Mouse (Mus musculus) midbrain, embryonic 14.5 days (tissue): Measurements from ENCODE around the gene Mark4. TPM values are rescaled to one million over a fixed set of nuclear protein-coding genes. Genes with fewer than 3 reads are reported as not detected.

Source experiments
- ATAC-seq: fragments of 200-750 bp; cut with Nextera tagmentation; 2 replicates; pipeline ENCODE4 v1.8.0; 2017; ENCODE audit warnings: moderate number of reproducible peaks, moderate library complexity; ENCODE audit not compliant: low FRiP score, low TSS enrichment
- DNase-seq: peaks from one replicate; pipeline ENCODE4 v3.0.0-alpha.2; 2015
- H3K27ac ChIP-seq: fragments of 300-500 bp; sonication (generic); replicated peaks from 2 replicates; pipeline ENCODE4 v1.5.1; 2014; ENCODE audit warnings: mild to moderate bottlenecking, low read depth, low read length, moderate library complexity
- H3K27me3 ChIP-seq: fragments of 300-500 bp; sonication (generic); 2 replicates; pipeline ENCODE4 v1.6.1; 2014; ENCODE audit warnings: low read length, control low read depth, mixed read lengths; ENCODE audit not compliant: control insufficient read depth, insufficient read depth
- H3K36me3 ChIP-seq: fragments of 300-500 bp; sonication (generic); 2 replicates; pipeline ENCODE4 v1.6.1; 2014; ENCODE audit warnings: low read length, control low read depth; ENCODE audit not compliant: control insufficient read depth, insufficient read depth
- H3K4me1 ChIP-seq: fragments of 300-500 bp; sonication (generic); 2 replicates; pipeline ENCODE4 v1.6.1; 2014; ENCODE audit warnings: mild to moderate bottlenecking, antibody characterized with exemption, low read length, control low read depth; ENCODE audit not compliant: control insufficient read depth, insufficient read depth
- H3K4me2 ChIP-seq: fragments of 300-500 bp; sonication (generic); 2 replicates; pipeline ENCODE4 v1.6.1; 2014; ENCODE audit warnings: mild to moderate bottlenecking, low read length, moderate library complexity
- H3K4me3 ChIP-seq: fragments of 300-500 bp; sonication (generic); replicated peaks from 2 replicates; pipeline ENCODE4 v1.5.1; 2014; ENCODE audit warnings: low read depth, low read length
- H3K9ac ChIP-seq: fragments of 300-500 bp; sonication (generic); replicated peaks from 2 replicates; pipeline ENCODE4 v1.6.1; 2014; ENCODE audit warnings: mild to moderate bottlenecking, low read length, moderate library complexity
- H3K9me3 ChIP-seq: fragments of 300-500 bp; sonication (generic); 2 replicates; pipeline ENCODE4 v1.6.1; 2016; ENCODE audit warnings: low read length, control low read depth, mixed read lengths; ENCODE audit not compliant: control insufficient read depth
- WGBS: fragments of 180-500 bp; shearing (Covaris S2); extraction: QIAGEN DNeasy Blood & Tissue Kit; methylation state at CpG from one replicate; pipeline ENCODE4 v1.1.7; 2014; 5-methylcytosine and 5-hydroxymethylcytosine counted together
- polyA plus RNA-seq: library from polyadenylated mRNA; unstranded; fragments of >200 nt; fragmentation: Nextera tagmentation; extraction: Ambion mirVana; gene quantifications from 2 replicates; pipeline ENCODE4 v1.2.1, GENCODE M21; 2014

Gene Mark4
- polyA plus RNA-seq = 18.8 and 20.3 TPM in 2 replicates

GRCm38 (mm10) chr7:19458591-19459111 is at the start of gene Mark4:
Gene Mark4 (minus strand): TSS chr7:19458821.
- Histone ChIP-seq H3K4me3 (peak within 1 kb of the TSS; percentile 90), H3K4me1 (peaks cover 11% of the 10 kb centered on the region), H3K4me2 (peak within 1 kb of the TSS; percentile 95), H3K27ac (peak within 1 kb of the TSS; percentile 79), H3K9ac (peak within 1 kb of the TSS; percentile 90), H3K9me3 (no peaks in the 10 kb centered on the region), H3K27me3 (no peaks in the 10 kb centered on the region), H3K36me3 (peaks cover 12% of the 10 kb centered on the region; the same call in 1 of the 2 replicates)
- DNase-seq = peak; percentile 94
- peak; percentile 86 for ATAC-seq
- 3% methylated on average over 33 of the region's 42 CpGs for WGBS

DNA sequence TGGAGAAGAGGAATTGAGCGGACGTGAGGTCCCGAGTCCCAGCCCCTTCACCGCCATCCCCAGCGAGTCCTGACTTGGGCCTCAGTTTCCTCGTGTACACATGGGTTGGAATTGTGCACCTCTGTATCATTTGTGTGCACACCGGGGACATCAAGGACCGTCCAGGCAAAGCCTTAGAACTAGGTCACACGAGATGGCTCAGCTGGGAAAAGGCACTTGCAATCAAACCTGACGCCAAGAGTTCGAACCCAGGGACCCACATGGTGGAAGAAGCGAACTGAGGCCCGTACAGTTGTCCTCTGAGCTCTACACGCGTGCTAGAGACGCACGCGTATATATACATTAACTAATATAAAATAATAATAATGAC is 49.0 kb upstream of the Mark4 start:
- DNase-seq (peak; percentile 40), ATAC-seq (no peak)
- 3% methylated on average over 18 of the region's 18 CpGs for WGBS
- Histone ChIP-seq H3K4me3 (peak overlapping the region; percentile 77), H3K4me2 (peak overlapping the region; percentile 67), H3K9ac (peak overlapping the region; percentile 81; the same call in 1 of the 2 replicates), H3K27ac (peak overlapping the region; percentile 85), H3K36me3 (no peaks in the 10 kb centered on the region), H3K9me3 (no peaks in the 10 kb centered on the region), H3K4me1 (peaks cover 18% of the 10 kb centered on the region), H3K27me3 (no peaks in the 10 kb centered on the region)

- peak overlapping the region; percentile 85 for H3K27ac ChIP-seq
- H3K36me3 ChIP-seq = no peaks in the 10 kb centered on the region
- H3K4me3 ChIP-seq = peak overlapping the region; percentile 77
- peak; percentile 91 for DNase-seq
- H3K4me2 ChIP-seq = peak overlapping the region; percentile 67
- H3K9me3 ChIP-seq = no peaks in the 10 kb centered on the region
- peak; percentile 24; the same call in 1 of the 2 replicates for ATAC-seq
- H3K4me1 ChIP-seq = peaks cover 18% of the 10 kb centered on the region
- no peaks in the 10 kb centered on the region for H3K27me3 ChIP-seq
- under 1% methylated on average over 67 of the region's 71 CpGs for WGBS
- H3K9ac ChIP-seq = peak overlapping the region; percentile 81
Observed at GRCm38 (mm10) chr7:19506969-19507611, 48.5 kb upstream of the Mark4 start.

GRCm38 (mm10) chr7:19506326-19506725 is 47.7 kb upstream of the Mark4 start:
- H3K4me1 ChIP-seq = peaks cover 18% of the 10 kb centered on the region
- H3K4me2 ChIP-seq = peak overlapping the region; percentile 67
- H3K36me3 ChIP-seq = no peaks in the 10 kb centered on the region
- H3K9me3 ChIP-seq = no peaks in the 10 kb centered on the region
- DNase-seq (peak; percentile 24), ATAC-seq (no peak)
- H3K9ac ChIP-seq = no peak overlapping the region
- H3K27me3 ChIP-seq = no peaks in the 10 kb centered on the region
- peak overlapping the region; percentile 77 for H3K4me3 ChIP-seq
- 22% methylated on average over 6 of the region's 6 CpGs for WGBS
- no peak overlapping the region for H3K27ac ChIP-seq

DNA sequence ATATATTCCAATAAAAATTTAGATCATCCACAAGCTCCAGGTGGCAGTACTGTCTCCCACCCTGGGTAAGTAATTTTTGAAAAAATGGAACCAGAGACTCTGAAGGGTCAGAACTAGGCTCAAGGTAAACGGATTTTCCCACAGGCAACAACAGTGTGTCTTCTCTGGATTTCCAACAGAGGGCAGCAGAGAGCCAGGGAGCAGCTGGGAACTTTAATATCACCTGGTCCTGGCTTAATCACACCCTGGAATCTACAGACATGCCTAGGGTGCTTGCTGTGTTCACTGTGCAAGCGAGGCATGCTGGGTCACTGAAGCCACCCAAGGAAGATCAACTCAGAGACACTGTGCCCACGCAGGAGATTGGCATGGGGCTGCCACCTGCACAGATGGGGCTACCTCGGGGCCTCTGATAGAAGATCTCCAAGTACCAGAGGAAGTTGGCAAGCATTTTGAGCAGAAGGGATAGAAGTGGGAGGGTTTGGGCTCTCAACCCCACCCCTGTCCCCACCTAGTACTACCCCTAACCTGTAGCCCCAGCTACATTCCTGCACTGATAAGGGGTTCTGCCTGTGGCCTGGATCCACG is 45.0 kb upstream of the Mark4 start:
- H3K36me3 ChIP-seq = no peaks in the 10 kb centered on the region
- WGBS = 41% methylated on average over 5 of the region's 5 CpGs
- DNase-seq = peak; percentile 74
- H3K27ac ChIP-seq = no peak overlapping the region
- no peak overlapping the region for H3K9ac ChIP-seq
- H3K4me3 ChIP-seq = no peak overlapping the region
- H3K27me3 ChIP-seq = no peaks in the 10 kb centered on the region
- H3K4me2 ChIP-seq = no peak overlapping the region
- peaks cover 10% of the 10 kb centered on the region for H3K4me1 ChIP-seq
- no peak for ATAC-seq
- H3K9me3 ChIP-seq = no peaks in the 10 kb centered on the region

GRCm38 (mm10) chr7:19501658-19502057 is 43.0 kb upstream of the Mark4 start:
- DNase-seq (no peak), ATAC-seq (no peak)
- 79% methylated on average over 4 of the region's 4 CpGs for WGBS
- Histone ChIP-seq H3K4me2 (no peak overlapping the region), H3K4me3 (no peak overlapping the region), H3K9me3 (no peaks in the 10 kb centered on the region), H3K4me1 (peaks cover 3% of the 10 kb centered on the region; the same call in 1 of the 2 replicates), H3K27me3 (no peaks in the 10 kb centered on the region), H3K36me3 (no peaks in the 10 kb centered on the region), H3K9ac (no peak overlapping the region), H3K27ac (no peak overlapping the region)

DNA sequence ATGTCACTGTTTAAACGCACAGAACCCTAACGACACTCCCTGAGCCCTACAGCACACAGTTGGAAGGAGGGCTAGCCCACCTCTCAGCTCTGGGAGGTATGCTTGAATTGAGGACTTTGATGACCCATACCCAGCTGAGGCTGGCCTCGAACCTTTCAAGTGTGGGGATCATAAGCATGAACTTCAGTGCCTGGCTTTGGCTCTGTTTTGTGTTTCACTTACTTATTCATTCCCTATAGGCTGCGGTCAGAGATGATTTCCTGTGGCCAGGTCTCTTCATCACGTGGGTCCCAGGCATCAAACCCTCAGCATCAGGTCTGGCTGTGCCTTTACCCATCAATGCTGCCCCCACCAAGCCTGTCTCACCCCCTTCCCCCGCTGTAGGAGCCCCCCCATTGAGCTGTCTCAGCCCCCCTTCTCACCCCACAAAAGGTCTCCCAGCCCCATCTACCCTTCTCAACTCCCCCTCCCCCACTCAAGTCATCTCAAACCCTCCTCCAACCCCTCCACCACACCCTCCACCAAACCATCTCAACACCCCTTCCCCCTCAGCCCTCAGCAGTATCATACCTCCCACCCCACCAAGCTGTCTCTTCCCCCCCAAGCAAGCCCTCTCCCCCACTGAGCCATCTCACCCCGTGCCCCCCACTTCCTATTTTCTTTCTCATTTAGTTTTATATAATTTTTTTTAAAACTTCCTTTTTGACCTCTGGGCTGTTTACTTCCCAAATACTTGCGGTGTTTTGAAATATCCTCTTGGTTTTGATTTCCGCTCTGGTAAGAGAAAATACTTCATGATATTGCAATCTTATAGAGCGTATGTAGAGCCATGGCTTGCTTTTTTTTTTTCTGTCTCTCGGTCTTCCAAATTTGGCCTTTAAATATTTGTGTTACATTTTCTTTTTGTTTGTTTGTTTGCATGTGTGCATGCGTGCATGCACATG is 42.1 kb upstream of the Mark4 start:
- H3K27ac ChIP-seq = no peak overlapping the region
- H3K4me1 ChIP-seq = no peaks in the 10 kb centered on the region
- WGBS = 78% methylated on average over 12 of the region's 12 CpGs
- H3K9ac ChIP-seq = no peak overlapping the region
- no peak overlapping the region for H3K4me3 ChIP-seq
- H3K27me3 ChIP-seq = no peaks in the 10 kb centered on the region
- H3K4me2 ChIP-seq = no peak overlapping the region
- no peak for ATAC-seq
- H3K9me3 ChIP-seq = no peaks in the 10 kb centered on the region
- no peaks in the 10 kb centered on the region for H3K36me3 ChIP-seq
- DNase-seq = no peak

GRCm38 (mm10) chr7:19498326-19498725 is 39.7 kb upstream of the Mark4 start:
- Histone ChIP-seq H3K27me3 (no peaks in the 10 kb centered on the region), H3K4me1 (no peaks in the 10 kb centered on the region), H3K9me3 (no peaks in the 10 kb centered on the region), H3K4me2 (no peak overlapping the region), H3K4me3 (no peak overlapping the region), H3K36me3 (no peaks in the 10 kb centered on the region), H3K9ac (no peak overlapping the region), H3K27ac (no peak overlapping the region)
- ATAC-seq (no peak), DNase-seq (no peak)
- 92% methylated on average over 4 of the region's 4 CpGs for WGBS
